Mouse (Mus musculus): ENCODE data around the gene Zfp180.

DNA sequence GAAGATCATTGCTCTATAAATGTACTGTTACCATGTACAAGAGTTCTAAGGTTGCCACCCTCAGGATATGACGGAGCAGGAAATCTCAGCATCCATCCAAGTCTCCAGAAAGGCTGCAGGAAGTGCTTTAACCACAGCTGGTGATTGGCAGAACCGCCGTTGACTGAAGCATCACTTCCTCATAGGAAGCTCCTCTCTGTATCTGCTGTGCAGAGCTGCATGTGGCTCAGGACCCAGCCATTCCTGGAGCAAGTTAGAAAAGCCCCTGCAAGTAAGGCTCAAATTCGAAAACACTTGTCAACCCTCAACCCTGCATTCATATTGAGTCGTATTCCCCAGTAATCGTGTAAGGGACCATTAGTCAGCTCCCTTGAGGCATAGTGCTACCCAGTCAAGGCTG, 60.8 kb downstream of the Zfp180 start:
- TF ChIP-seq CTCF (IDR thresholded peaks at IDR 0.05; ENCODE audit: extremely low read depth, insufficient read length, insufficient replicate concordance, low read depth, low read length) (no peak), POLR2A (IDR thresholded peaks at IDR 0.05; ENCODE audit: low read depth, low read length) (no peak)

All from small intestine, adult 2 months (tissue).